Mouse (Mus musculus) cortical plate, adult 2 months (tissue): ENCODE data around the gene Amh.

Source experiments
- CTCF ChIP-seq: fragments of 200-500 bp; IDR thresholded peaks from 2 replicates; pipeline ENCODE4 v1.5.1; 2011; ENCODE audit warnings: mild to moderate bottlenecking, control low read depth, low read length; ENCODE audit not compliant: insufficient read depth; ENCODE audit errors: extremely low read depth
- POLR2A ChIP-seq: fragments of 200-500 bp; IDR thresholded peaks from 2 replicates; pipeline ENCODE4 v1.6.1; 2011; ENCODE audit warnings: mild to moderate bottlenecking, low read length, control low read depth; ENCODE audit not compliant: insufficient read depth; ENCODE audit errors: extremely low read depth

- TF ChIP-seq POLR2A (no peak), CTCF (no peak)
Measured at GRCm38 (mm10) chr10:80775731-80776130, 29.3 kb upstream of the Amh start.
